Mouse (Mus musculus): ENCODE measurements around the gene Ficd. TPM values are rescaled to one million over a fixed set of nuclear protein-coding genes. Genes with fewer than 3 reads are reported as not detected.

Gene Ficd
- polyA plus RNA-seq (2012) = 1.9 and 2.3 TPM in 2 replicates

DNA sequence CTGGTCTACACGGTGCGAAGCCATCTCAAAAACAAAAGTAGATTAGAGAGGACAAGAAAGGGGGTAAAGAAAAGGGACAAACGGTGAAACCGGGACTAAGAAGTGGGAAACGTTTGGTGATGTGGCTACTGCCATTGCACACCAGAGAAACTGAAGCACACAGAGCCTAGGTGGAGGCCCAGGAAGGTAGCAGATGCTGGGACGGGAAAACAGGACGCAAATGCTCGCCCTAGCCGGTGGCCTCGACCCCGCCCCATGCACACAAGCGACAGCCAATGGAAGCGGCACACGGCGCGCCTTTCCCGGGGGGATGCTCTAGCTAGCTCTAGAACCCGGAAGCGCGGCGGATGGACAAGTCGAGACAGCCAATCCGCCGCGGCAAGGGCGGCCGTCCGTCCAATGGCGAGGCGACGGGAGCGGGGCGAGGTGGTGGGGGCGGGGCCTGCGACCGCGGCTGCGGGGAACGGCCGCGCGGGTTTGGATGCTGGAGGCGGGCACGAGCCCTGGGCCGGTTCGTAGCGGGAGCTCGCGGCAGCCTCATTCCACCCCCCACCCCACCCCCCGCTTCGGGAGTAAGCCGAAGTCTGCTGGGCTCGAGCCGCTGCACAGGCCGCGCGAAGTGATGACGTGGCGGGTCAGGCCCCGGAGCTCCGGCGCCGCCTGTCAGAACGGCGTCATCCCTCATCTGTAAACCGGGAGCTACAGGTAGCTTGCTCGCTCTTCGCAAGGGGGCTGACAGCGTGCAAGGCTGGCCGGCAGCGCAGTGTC lies at the start of gene Ficd:
Gene Ficd (plus strand): TSS at position 459 of the 768 bp plus-strand sequence.
- no peak for TF ChIP-seq GATA1 (IDR thresholded peaks at IDR 0.05; ENCODE audit: low read length)

DNA sequence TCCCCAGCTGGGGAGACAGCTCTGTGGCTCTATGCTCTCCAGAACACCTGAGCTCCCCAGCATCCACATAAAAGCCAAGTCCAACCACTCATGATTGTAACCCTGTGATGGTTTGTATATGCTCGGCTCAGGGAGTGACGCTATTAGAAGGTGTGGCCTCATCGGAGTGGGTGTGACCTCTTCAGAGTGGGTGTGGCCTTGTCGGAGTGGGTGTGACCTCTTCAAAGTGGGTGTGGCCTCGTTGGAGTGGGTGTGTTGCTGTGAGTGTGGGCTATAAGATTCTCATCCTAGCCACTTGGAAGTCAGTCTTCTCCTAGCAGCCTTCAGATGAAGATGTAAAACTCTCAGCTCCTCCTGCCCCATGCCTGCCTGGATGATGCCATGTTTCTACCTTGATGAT lies 48.1 kb upstream of the Ficd start:
- TF ChIP-seq GATA1 (IDR thresholded peaks at IDR 0.05; ENCODE audit: low read length) = no peak

DNA sequence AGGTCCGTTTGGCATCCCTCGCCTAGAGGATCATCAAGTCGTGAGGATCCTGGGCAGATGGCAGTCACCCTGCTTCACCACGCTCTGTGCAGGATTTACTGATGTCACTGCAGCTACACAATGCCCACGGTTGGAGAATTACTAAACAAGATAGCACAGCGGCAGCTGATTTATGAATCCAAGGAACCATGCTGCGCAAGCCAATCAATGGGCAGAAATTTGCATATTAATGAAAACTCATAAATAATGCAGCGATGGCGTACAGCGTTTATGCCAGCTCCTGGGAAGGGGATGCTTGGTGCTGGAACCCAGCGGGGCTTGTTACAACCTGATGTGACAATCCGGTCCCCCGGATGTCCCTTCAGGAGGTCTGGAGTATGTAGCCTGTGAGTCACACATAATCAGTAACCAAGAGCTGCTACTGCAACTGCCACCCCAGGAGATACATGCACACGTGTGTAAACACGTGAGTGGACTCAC lies 45.5 kb upstream of the Ficd start:
- no peak for TF ChIP-seq GATA1 (IDR thresholded peaks at IDR 0.05; ENCODE audit: low read length)

DNA sequence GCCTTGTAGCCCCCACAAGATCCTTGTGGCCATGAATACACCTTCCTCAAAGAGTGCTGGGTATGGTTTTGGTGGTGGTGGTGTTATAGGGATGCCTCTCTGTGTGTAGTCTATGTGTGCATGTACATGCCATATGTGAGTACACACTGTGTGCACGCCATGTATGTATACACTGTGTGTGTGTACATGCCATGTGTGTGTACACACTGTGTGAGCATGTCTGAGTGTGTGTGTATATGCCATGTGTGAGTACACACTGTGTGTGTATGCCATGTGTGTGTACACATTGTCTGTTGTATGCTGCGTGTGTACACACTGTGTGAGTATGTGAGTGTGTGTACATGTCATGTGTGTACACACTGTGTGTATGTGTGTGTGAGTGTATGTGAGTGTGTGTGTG lies 44.7 kb upstream of the Ficd start:
- TF ChIP-seq GATA1 (IDR thresholded peaks at IDR 0.05; ENCODE audit: low read length) = no peak

DNA sequence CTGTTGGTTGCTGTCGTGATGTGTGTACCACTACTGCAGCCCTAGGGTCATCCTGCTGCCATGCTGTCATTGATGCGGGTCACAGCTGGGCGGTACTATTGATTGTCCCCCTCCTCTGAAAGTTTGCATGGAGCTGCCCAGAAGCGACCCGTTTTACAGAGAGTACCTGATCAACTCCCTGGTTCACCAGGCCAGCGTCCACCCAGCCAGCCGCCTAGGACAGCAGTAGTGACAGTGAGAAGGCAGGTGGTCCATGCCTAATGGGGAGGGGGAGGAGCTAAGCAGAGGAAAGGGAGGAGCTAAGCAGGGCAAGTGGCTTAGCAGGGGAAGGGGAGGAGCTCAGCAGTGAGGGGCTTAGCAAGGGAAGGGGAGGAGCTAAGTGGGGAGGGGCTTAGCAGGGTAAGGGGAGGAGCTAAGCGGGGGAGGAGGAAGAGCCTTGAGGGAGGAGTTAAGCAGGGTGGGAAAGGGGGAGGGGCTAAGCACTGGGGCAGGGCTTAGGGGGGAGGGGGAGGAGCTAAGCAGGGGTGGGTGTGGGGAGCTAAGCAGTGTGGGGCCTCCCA lies 42.3 kb upstream of the Ficd start:
- no peak for TF ChIP-seq GATA1 (IDR thresholded peaks at IDR 0.05; ENCODE audit: low read length)

DNA sequence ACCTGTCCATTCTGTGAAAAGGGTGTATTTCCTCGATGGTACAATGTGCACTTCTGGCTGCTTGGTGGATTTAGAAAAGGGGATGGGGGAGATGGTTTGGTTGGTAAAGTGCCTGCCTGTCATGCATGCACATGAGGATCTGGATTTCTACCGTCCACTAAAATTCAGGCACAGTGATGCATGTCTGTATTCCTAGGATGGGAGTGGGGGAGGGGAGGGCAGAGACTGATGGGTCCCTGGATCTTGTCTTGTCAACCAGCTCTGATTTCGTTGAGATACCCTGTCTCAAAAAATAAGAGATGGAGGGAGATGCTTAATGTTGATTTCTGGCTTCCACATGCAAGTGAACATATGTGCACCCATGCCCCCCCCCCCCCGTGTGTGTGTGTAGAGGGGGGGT lies 41.6 kb upstream of the Ficd start:
- TF ChIP-seq GATA1 (IDR thresholded peaks at IDR 0.05; ENCODE audit: low read length) = no peak

DNA sequence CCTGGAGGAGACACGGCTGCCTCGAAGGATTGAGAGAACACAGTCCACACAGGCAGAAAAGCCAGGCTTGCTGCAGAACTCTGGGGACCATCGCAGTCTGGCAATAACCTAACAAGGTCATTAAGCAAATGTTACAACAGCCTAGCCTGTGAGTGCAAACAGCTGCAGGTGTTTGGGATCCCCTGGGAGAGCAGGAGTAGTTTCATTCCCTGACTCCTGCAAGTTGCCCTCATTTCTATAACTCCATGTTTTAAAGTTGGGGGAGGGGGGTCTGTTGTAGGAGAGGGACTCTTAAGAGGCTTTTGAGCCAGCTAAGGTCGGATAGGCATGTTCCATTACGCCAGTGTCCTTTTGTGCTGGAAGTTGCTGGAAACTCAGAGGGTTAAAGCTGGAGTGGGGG lies 41.2 kb upstream of the Ficd start:
- TF ChIP-seq GATA1 (IDR thresholded peaks at IDR 0.05; ENCODE audit: low read length) = no peak

DNA sequence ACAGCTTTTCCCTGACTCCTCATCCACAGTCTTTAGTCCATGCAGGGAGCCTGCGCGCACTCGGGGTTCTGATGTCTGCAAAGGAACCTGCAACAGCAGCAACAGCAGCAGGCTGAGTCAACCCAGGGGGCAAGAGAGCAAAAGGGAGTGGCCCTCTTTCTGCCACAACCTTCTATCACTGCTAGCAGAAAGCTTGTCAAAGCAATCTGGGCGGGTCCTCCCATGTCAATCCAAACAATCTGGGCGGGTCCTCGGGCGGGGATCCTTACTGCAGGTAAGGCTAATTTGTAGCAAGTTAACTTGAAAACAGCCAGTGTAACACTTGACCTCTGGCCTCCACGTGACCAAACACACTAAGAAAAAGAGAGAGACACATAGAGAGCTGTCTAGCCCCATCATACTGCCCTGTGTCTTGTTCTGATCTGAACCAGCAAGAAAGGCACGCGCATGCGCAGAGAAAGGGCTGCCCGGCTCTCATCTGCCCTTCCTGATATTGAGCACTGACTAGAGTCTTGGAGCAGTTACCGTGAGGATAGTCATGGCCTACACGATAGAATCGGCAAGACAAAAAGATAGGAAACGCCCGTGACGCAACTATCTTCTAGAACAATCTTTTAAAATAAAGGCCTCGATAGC lies 35.1 kb upstream of the Ficd start:
- no peak for TF ChIP-seq GATA1 (IDR thresholded peaks at IDR 0.05; ENCODE audit: low read length)

DNA sequence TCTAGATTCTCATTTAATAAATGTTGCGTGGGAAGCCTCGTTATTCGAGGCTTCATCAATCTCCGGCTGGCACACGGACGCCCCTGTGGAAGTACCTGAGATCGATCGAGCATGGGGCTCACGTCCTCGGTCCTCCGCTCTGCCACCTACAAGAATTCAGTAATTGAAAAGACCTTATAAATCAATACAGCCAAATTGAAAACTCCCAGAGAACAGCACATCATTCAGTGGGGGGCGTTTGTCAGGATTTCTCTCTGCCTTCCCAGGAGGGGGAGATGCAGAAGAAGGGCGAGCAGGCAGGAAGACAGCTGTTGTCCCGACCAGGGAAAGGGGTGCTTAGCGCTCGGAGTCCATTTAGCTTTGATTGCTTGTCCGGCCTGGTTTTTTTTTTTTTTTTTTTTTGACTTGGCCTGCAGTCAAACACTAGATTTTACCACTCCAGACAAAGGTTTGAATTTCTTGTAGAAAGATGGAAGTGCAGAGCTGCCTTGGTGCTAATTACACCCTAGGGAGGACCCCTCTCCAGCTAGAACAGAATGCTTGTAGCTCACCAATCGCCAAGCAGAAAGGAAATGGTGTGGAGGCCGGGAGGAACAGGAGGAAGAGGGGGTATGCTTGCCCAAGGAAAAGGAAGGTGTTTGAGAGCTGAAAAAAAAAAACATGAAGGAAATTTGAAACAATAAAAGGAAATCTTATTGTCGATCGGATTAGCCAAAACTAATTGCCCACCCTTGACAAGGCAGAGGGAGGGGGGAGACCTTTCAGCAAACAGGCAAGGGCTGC lies 31.6 kb upstream of the Ficd start:
- TF ChIP-seq GATA1 (IDR thresholded peaks at IDR 0.05; ENCODE audit: low read length) = no peak

DNA sequence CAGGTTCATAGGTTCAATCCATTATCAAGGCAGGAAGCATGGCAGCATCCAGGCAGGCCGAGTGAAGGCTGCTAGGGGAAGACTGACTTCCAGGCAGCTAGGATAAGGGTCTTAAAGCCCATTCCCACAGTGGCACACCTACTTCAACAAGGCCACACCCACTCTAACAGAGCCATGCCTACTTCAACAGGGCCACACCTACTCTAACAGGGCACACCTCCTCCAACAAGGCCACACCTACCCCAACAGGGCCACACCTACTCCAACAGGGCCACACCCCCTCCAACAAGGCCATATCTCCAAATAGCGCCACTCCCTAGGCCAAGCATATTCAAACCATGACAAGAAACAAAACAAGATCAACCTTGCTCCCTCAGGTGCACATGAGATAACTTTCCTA lies 22.7 kb upstream of the Ficd start:
- no peak for TF ChIP-seq GATA1 (IDR thresholded peaks at IDR 0.05; ENCODE audit: low read length)

DNA sequence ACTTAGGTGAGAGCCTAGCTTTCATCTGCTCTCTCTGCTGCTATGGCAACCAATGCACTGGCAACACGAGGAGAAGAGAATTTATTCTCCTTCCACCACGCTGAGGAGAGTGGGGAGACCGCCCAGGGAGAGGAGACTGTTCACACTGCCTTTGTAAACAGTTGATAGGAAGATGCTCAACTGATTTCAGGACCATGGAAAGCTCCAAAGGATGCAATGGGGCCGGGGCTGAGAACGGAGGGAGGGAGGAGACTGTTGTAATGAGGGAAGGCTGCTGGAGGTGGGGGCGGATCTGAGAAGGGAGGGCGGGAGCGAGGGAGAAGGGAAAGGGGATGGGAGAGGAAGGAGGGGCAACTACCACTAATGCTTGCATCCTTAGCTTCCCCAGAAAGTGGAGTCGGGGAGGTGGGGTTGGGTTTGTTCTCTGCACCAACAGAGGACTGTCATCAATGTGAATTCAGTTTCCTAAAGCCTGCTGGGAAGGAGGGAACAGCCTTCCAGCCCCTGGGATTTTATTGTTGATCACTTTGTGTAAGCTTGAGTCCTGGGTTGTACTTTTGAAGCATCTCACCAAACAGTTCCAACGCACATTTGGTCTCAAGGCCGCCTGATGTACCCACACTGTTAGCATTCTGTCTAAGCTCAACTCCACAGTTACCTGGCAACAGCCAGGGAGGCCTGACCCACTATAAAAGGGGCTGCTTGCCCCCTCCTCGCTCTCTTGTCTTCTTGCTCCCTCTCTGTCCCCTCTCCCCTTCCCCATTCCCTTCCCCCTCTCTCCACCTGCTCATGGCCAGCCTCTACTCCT lies 18.8 kb upstream of the Ficd start:
- no peak for TF ChIP-seq GATA1 (IDR thresholded peaks at IDR 0.05; ENCODE audit: low read length)

DNA sequence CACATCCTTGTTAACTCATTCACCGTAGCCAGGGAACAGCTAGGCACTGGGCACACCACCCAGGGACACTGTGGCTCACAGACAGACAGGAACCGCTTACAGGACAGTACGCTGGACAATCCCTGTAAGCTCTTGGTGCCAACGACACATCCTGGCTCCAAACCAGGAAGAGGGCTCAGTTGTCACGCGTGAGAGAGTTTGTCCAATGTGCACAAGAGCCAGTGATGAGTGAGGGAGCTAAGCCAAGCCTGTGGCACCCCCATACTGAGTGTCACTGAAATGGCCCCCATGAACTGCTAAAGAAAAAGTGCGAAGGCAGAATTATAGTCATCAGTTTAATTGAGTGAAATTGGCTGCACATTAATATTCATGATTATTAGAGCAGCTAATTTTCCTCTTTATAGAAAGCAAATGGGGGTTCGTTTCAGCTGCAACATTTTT lies 16.4 kb upstream of the Ficd start:
- TF ChIP-seq GATA1 (IDR thresholded peaks at IDR 0.05; ENCODE audit: low read length) = no peak

DNA sequence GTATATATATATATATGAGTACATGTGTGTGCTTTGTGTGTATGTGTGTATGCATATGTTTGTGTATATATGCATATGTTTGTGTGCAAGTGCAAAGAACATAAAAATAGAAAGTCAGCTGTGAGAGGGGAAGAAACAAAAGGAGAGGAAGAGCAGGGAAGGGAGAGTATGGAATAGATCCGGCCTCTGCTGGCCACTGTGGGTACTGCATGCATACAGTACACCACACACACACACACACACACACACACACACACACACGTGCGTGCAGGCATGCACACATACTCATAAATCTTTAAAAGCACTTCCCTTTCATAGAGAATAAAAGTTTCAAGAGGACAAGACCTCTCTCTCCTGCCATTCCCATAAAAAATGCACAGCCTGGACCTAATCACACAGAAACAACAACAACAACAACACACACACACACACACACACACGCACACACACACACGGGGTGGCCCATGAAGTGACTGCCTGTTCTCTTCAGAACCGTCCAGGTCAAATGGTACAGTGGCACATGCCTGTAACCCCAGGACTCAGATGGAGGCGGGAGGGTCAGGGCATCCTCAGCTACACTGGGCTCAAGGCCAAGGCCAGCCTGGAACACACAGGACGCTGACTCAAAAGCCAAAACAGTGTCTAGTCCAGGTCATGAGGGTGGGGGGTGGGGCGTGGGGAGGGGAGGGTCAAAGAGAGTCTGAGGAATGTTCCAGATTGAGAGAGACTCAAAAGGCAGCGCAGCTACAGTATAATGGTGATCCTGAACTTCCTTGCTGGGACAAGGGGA lies 13.2 kb upstream of the Ficd start:
- TF ChIP-seq GATA1 (IDR thresholded peaks at IDR 0.05; ENCODE audit: low read length) = no peak

DNA sequence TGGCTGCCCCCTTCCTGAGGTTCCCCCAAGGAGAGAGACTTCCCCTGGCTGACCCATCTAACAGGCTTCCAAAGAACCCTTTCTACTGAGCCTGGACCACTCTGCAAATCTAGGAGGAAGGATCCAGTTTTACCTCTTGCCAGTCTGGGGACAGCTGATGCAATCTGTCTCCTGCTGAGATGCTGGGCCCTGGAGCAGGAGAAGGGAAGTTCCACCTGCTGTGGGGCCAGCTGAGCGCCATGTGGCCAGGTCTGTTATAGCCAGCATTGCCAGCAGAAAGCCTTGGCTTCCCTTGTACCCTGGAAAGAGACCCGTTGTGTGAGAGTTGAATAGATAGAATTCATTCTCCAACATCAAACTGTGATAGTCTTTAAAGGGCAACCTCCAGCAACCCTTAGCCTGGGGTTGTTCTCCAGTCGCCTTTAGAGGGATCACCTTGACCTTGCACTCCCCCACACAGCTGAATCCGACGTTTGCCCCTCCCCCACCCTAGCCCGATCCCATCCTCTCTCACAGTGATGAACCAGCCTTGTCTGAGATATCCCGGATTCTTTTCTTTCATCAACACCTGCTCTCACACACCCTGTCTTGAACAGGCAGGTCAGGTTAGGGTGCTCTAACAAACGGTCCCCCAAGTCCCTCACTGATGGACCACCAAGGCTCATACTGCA lies 11.9 kb upstream of the Ficd start:
- TF ChIP-seq GATA1 (IDR thresholded peaks at IDR 0.05; ENCODE audit: low read length) = no peak

All from G1E-ER4 (cell line).